Mouse (Mus musculus): ENCODE results near the gene Pde4b.
"Not testable (repeated sequence)": the region's sequence is repeated elsewhere in the genome, so short reads cannot be mapped to it uniquely, and the experiment has no call there.

Pde4b gene

GRCm38 (mm10) chr4:102484738-102485137 is 397.4 kb downstream of the Pde4b start:
- DNase-seq = no peak

GRCm38 (mm10) chr4:102486134-102486920 is 399.0 kb downstream of the Pde4b start:
- no peak for DNase-seq

GRCm38 (mm10) chr4:102486921-102487240 is 399.5 kb downstream of the Pde4b start:
- no peak for DNase-seq

GRCm38 (mm10) chr4:102488000-102488399 is 400.7 kb downstream of the Pde4b start:
- no peak for DNase-seq

- no peak for DNase-seq
These were observed 404.3 kb downstream of the Pde4b start for GRCm38 (mm10) chr4:102491468-102492123.

- DNase-seq = no peak
These were observed 405.6 kb downstream of the Pde4b start for GRCm38 (mm10) chr4:102492911-102493310.

- DNase-seq = no peak
These were observed 406.2 kb downstream of the Pde4b start for GRCm38 (mm10) chr4:102493342-102494128.

GRCm38 (mm10) chr4:102494203-102494602 is 406.9 kb downstream of the Pde4b start:
- not testable (repeated sequence) for DNase-seq

- DNase-seq = no peak
These were observed 407.7 kb downstream of the Pde4b start for GRCm38 (mm10) chr4:102495001-102495400.

- DNase-seq = no peak
These were observed 408.1 kb downstream of the Pde4b start for GRCm38 (mm10) chr4:102495474-102495873.

- DNase-seq = no peak
These were observed 409.2 kb downstream of the Pde4b start for GRCm38 (mm10) chr4:102496269-102497177.

- no peak for DNase-seq
These were observed 409.9 kb downstream of the Pde4b start for GRCm38 (mm10) chr4:102497221-102497620.

- DNase-seq = no peak
These were observed 411.0 kb downstream of the Pde4b start for GRCm38 (mm10) chr4:102498169-102498919.

GRCm38 (mm10) chr4:102498920-102499316 is 411.6 kb downstream of the Pde4b start:
- no peak for DNase-seq

- no peak for DNase-seq
These were observed 418.4 kb downstream of the Pde4b start for GRCm38 (mm10) chr4:102505714-102506113.

GRCm38 (mm10) chr4:102506376-102507280 is 419.3 kb downstream of the Pde4b start:
- DNase-seq = no peak

- DNase-seq = no peak
These were observed 420.0 kb downstream of the Pde4b start for GRCm38 (mm10) chr4:102507344-102507743.

- DNase-seq = no peak
These were observed 420.4 kb downstream of the Pde4b start for GRCm38 (mm10) chr4:102507753-102508152.

GRCm38 (mm10) chr4:102510061-102510460 is 422.7 kb downstream of the Pde4b start:
- DNase-seq = no peak

- peak; percentile 53 for DNase-seq
These were observed 423.6 kb downstream of the Pde4b start for GRCm38 (mm10) chr4:102510939-102511391.

- DNase-seq = peak; percentile 55
These were observed 424.2 kb downstream of the Pde4b start for GRCm38 (mm10) chr4:102511511-102511910.
